Mouse (Mus musculus) c-Kit-negative CD71-positive TER-119-positive erythroid progenitor cells, embryonic 14.5 days (primary cell): ENCODE data around the gene Slc27a1.
A peak's percentile ranks its signal among the peaks of the same experiment; 100 is the strongest.

Experiments used
- DNase-seq: peaks from one replicate; pipeline ENCODE4 v3.0.0-alpha.2; 2013; ENCODE audit warnings: low read depth, low spot score

Slc27a1 gene

GRCm38 (mm10) chr8:71580201-71580600, 11.5 kb downstream of the Slc27a1 start:
- no peak for DNase-seq

- DNase-seq: no peak
Observed at GRCm38 (mm10) chr8:71586891-71587290, 18.2 kb downstream of the Slc27a1 start.

GRCm38 (mm10) chr8:71588762-71589161, 20.1 kb downstream of the Slc27a1 start:
- DNase-seq: no peak

GRCm38 (mm10) chr8:71591017-71591416, 22.3 kb downstream of the Slc27a1 start:
- no peak for DNase-seq

- peak; percentile 71 for DNase-seq
Observed at GRCm38 (mm10) chr8:71591471-71592373, 23.0 kb downstream of the Slc27a1 start, which contains the start of gene Pgls. Gene Pgls (plus strand): TSS chr8:71592176.

GRCm38 (mm10) chr8:71592374-71593170, 23.9 kb downstream of the Slc27a1 start:
- no peak for DNase-seq

- no peak for DNase-seq
Observed at GRCm38 (mm10) chr8:71593556-71594323, 25.1 kb downstream of the Slc27a1 start.

GRCm38 (mm10) chr8:71594324-71594722, 25.6 kb downstream of the Slc27a1 start:
- DNase-seq: no peak

GRCm38 (mm10) chr8:71595862-71596261, 27.2 kb downstream of the Slc27a1 start:
- peak; percentile 55 for DNase-seq

- DNase-seq: no peak
Observed at GRCm38 (mm10) chr8:71596384-71596783, 27.7 kb downstream of the Slc27a1 start.

GRCm38 (mm10) chr8:71596798-71597197, 28.1 kb downstream of the Slc27a1 start:
- no peak for DNase-seq

- no peak for DNase-seq
Observed at GRCm38 (mm10) chr8:71597451-71597850, 28.8 kb downstream of the Slc27a1 start, which contains the start of gene Fam129c. Gene Fam129c (plus strand): TSS chr8:71597648.

- DNase-seq: no peak
Observed at GRCm38 (mm10) chr8:71598375-71598774, 29.7 kb downstream of the Slc27a1 start.

GRCm38 (mm10) chr8:71598841-71599240, 30.2 kb downstream of the Slc27a1 start:
- no peak for DNase-seq

GRCm38 (mm10) chr8:71601939-71602665, 33.4 kb downstream of the Slc27a1 start:
- DNase-seq: no peak

GRCm38 (mm10) chr8:71602666-71603334, 34.1 kb downstream of the Slc27a1 start:
- no peak for DNase-seq

GRCm38 (mm10) chr8:71604021-71604420, 35.3 kb downstream of the Slc27a1 start:
- no peak for DNase-seq

GRCm38 (mm10) chr8:71610822-71611651, 42.4 kb downstream of the Slc27a1 start, which contains the start of gene Colgalt1:
Gene Colgalt1 (plus strand): TSS chr8:71610998.
- DNase-seq: peak; percentile 96

- no peak for DNase-seq
Observed at GRCm38 (mm10) chr8:71612141-71612540, 43.5 kb downstream of the Slc27a1 start.
